Mouse (Mus musculus) thymus, postnatal 0 days (tissue): Measurements from ENCODE around the gene Ubb. TPM values are rescaled to one million over a fixed set of nuclear protein-coding genes. Genes with fewer than 3 reads are reported as not detected.
"Not testable (repeated sequence)": the region's sequence is repeated elsewhere in the genome, so short reads cannot be mapped to it uniquely, and the experiment has no call there.

Experiments used
- DNase-seq: peaks from one replicate; pipeline ENCODE4 v3.0.0-alpha.2; 2015; ENCODE audit warnings: low spot score
- polyA plus RNA-seq: library from polyadenylated mRNA; unstranded; fragments of >200 nt; fragmentation: Nextera tagmentation; extraction: Ambion mirVana; gene quantifications from 2 replicates; pipeline ENCODE4 v1.2.1, GENCODE M21; 2015

Gene Ubb
- polyA plus RNA-seq, result 3,204 and 3,318 TPM in 2 replicates

DNA sequence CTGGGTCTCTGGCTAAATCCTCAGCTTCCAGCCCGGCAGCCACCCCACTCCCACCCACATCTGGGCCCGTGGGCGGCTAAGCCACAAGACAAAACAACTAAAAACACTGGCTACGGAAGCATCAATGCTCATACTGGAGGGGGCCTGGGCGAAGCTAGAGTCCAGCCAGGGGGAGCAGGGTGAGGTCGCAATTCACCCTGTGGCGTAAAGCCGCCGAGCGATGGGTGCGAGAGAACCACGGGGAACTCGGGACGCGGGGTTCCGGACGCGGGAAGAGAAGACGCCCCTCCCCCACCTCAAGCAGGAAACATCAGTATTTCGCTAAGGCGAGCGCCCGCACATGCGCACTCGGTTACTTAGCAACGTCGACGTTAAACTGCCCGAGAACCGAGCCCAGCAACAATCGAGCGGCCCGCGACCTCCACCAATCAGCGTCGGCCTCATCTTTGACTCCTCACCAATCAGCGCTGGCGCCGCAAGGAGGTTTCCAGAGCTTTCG lies at the start of gene Ubb:
Gene Ubb, plus strand, starts transcription at position 445 of the 499 bp plus-strand sequence.
- DNase-seq, result peak; percentile 100

- DNase-seq, result peak; percentile 53
These were observed 43.3 kb upstream of the Ubb start for GRCm38 (mm10) chr11:62507683-62508082.

DNA sequence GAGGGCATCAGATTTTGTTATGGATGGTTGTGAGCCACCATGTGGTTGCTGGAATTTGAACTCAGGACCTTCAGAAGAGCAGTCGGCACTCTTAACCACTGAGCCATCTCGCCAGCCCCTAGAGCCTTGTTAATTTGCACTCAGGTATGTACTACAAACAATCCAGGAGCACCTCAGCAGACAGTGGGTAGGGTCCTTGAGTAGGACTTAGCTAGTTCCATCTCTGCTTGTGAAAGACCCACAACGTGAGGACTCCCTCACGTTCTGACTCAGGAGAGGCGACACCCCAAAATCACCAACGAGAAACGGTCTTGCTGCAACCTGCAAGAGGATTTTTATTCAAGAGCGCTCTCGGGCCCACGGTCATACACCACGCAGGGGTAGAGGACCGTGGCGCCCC lies 42.6 kb upstream of the Ubb start:
- DNase-seq, result not testable (repeated sequence)

- DNase-seq, result not testable (repeated sequence)
These were observed 42.2 kb upstream of the Ubb start for GRCm38 (mm10) chr11:62508816-62509215.

- DNase-seq, result no peak
These were observed 41.4 kb upstream of the Ubb start for GRCm38 (mm10) chr11:62509571-62509970.

DNA sequence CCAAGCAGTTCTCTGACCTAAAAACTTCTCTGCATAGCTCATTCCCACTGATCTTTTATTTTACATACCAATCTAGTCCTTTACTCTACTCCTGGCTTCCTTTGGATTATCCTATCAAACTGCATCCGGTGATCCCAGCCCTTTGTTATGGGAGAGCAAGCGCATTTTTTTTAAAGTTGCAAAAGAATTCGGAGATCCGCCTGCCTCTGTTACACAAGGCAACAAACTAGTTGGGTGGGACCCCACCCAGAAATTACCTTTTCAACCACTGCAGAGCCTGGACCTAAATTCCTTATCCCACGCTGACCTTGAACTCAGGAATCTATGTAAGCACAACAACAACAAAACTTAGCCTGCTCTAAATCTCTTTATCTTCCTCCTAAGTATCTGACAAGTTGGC lies 40.0 kb upstream of the Ubb start:
- DNase-seq, result no peak

- DNase-seq, result peak; percentile 11
These were observed 39.3 kb upstream of the Ubb start for GRCm38 (mm10) chr11:62511444-62512202.

DNA sequence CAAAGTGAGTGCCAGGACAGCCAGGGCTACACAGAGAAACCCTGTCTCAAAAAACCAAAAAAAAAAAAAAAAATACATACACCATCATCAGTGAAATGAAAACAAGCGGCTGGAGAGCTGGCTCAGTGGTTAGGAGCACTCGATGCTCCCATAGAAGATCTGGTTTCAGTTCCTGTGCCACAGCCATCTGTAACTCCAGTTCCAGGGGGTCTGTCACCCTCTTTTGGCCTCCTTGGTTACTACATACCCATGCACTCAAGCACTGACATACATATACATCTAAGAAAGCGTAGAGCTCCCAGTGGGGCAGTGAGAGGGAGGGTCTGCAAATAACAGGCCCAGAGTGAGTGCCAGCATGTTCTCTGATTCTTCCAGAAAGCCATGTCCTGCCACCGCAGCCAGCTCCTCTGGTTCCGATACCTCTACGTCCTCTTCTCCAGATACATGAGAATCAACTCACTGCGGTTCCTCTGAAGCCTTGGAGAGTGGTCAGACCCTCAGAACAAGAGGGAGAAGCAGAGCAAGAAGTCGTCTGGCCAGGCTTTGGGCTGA lies 38.4 kb upstream of the Ubb start:
- no peak for DNase-seq

- DNase-seq, result no peak
These were observed 37.7 kb upstream of the Ubb start for GRCm38 (mm10) chr11:62513311-62513710.

DNA sequence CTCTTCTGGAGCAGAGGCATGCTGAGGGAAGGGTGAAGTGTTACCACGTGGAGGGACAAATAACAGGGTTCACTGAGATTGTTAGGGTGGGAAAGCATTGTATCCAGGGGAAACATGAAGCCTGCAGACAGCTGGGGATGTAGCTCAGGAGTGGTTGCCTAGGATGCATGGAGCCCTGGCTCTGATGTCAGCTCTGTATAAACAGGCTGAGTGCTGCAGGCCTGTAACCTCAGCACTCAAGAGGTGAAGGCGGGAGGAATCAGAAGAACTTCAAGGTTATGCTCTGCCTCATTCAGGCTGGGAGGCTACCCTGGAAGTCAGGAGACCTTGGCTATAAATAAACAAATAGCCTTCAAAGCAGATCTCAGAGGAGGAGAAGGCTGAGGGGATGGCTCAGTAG lies 32.0 kb upstream of the Ubb start:
- no peak for DNase-seq

DNA sequence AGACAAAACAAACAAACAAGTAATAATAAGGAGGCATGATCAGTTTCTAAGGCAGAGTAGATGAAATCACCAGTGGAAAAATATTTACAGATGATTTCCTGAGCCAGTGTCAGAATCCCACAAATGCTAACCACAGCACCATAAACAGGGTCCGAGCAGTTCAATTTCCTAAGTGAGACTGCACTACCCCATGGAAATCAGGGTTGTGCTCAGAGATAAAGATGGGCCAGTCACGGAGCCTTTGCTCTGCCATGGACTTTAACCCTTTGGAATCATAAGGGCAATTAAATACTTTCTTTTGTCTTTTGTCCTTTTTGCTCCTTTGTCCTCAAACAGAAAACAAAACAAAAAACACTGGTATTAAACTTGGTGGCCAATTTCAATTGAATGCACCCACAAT lies 28.7 kb upstream of the Ubb start:
- DNase-seq, result no peak

- DNase-seq, result no peak
These were observed 13.9 kb upstream of the Ubb start for GRCm38 (mm10) chr11:62537089-62537488.

DNA sequence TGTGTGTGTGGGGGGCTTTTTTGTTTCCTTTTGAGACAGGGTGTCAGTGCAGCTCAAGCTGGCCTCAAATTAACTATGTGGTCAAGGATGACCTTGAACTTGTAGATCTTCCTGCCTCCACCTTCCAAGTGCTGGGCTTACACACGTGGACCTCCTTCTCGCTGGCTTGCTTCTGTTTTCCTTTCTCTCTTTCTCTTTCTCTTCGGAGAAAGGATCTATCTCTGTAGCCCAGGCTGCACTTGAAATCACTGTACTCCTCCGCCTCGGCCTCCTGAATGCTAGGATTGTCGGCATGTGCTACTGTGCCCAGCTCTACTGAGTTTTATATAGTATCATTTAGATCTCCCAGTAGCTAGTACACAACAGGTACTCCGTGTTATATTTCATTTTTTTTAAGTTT lies 13.4 kb upstream of the Ubb start:
- DNase-seq, result no peak

GRCm38 (mm10) chr11:62538321-62539088 lies 12.5 kb upstream of the Ubb start:
- DNase-seq, result peak; percentile 33

GRCm38 (mm10) chr11:62539089-62539890 lies 11.7 kb upstream of the Ubb start, which contains the start of gene Cenpv:
Gene Cenpv, minus strand, starts transcription at chr11:62539261.
- DNase-seq, result peak; percentile 69

DNA sequence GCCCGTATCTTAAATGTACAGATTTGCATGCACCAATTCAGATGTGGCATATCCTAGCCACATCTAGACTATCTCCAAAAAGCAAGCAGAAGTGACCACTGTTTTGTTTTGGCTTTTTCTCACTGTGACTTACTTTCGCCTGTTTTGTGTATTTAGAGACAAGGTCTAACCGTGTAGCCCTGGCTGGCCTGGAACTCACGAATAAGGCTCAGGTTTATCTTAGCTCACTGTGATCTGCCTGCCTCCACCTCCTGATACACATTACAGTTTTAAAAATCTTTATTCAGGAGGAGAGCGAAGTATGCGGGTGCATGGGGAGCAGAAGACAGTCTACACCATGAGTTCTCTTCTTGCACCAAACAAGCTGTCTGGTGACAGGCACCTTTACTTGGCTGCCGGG lies 10.8 kb upstream of the Ubb start:
- no peak for DNase-seq

- no peak for DNase-seq
These were observed 10.0 kb upstream of the Ubb start for GRCm38 (mm10) chr11:62540969-62541368.

DNA sequence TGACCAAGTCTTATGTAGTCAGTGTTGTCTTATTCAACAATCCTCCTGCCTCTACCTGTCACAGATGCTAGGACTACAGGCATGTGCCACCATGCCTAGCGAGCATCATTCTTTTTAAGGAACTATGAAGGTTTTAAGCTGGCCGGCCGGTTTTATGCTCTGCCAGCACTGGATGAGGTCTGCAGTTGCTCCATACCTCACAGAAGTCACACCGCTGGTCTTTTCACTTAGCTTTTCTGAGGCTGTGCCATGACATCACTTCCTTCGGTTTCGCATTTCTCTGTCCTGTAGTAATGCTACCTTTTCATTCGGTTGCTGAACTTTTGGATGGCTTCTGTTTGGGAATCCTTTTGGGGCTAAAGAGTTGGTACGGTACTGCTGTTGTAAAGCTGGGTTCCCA lies 9.4 kb upstream of the Ubb start:
- DNase-seq, result no peak

DNA sequence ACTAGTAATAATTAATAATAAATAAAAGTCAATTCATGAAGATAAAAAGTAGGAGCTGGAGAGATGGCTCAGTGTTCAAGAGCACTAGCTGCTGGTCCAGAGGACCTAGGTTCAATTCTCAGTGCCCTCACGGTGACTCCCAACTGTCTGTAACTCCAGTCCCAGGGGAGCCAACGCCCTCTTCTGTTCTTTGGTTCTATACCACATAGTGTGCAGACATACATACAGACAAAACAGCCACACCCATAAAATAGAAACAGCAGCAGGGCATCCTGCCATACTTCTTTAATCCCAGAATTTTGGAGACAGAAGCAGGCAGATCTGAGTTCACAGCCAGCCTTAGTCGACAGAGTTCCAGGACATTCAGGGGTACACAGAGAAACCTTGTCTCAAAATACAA lies 7.0 kb upstream of the Ubb start:
- DNase-seq, result no peak

- DNase-seq, result peak; percentile 28
These were observed 1.2 kb upstream of the Ubb start for GRCm38 (mm10) chr11:62549782-62550181.

- peak; percentile 59 for DNase-seq
These were observed 715 bp upstream of the Ubb start for GRCm38 (mm10) chr11:62550227-62550685.
